Mouse (Mus musculus) embryo, embryonic 11 days (tissue): ENCODE results near the gene Tmem186.

ENCODE experiments used
- DNase-seq: peaks from one replicate; pipeline ENCODE4 v3.0.0-alpha.2; 2015

Tmem186 gene

GRCm38 (mm10) chr16:8610397-8610796 lies 27.1 kb downstream of the Tmem186 start:
- no peak for DNase-seq

- no peak for DNase-seq
Observed at GRCm38 (mm10) chr16:8603789-8604188, 33.7 kb downstream of the Tmem186 start.

GRCm38 (mm10) chr16:8597516-8597915 lies 40.0 kb downstream of the Tmem186 start:
- DNase-seq: no peak

GRCm38 (mm10) chr16:8596336-8596735 lies 41.2 kb downstream of the Tmem186 start:
- no peak for DNase-seq

GRCm38 (mm10) chr16:8595411-8595810 lies 42.1 kb downstream of the Tmem186 start:
- DNase-seq: no peak

- no peak for DNase-seq
Observed at GRCm38 (mm10) chr16:8585056-8585455, 52.5 kb downstream of the Tmem186 start.

GRCm38 (mm10) chr16:8584248-8584647 lies 53.3 kb downstream of the Tmem186 start:
- DNase-seq: no peak
